Mouse (Mus musculus) embryonic facial prominence, embryonic 11.5 days (tissue): Measurements from ENCODE around the gene Sema3f. TPM values are rescaled to one million over a fixed set of nuclear protein-coding genes. Genes with fewer than 3 reads are reported as not detected.
"Not testable (repeated sequence)": the region's sequence is repeated elsewhere in the genome, so short reads cannot be mapped to it uniquely, and the experiment has no call there.

Experiments
- ATAC-seq: fragments of 200-750 bp; cut with Nextera tagmentation; replicated peaks from 2 replicates; pipeline ENCODE4 v1.8.0; 2017; ENCODE audit warnings: low read depth; ENCODE audit not compliant: insufficient number of reproducible peaks, low FRiP score, low TSS enrichment
- DNase-seq: peaks from one replicate; pipeline ENCODE4 v3.0.0-alpha.2; 2015; ENCODE audit warnings: low spot score
- H3K27ac ChIP-seq: fragments of 300-500 bp; sonication (generic); replicated peaks from 2 replicates; pipeline ENCODE4 v1.5.1; 2014; ENCODE audit warnings: mild to moderate bottlenecking, low read depth, low read length, control low read depth
- H3K27me3 ChIP-seq: fragments of 300-500 bp; sonication (generic); 2 replicates; pipeline ENCODE4 v1.6.1; 2014; ENCODE audit warnings: mild to moderate bottlenecking, low read length, moderate library complexity, mixed read lengths; ENCODE audit not compliant: control insufficient read depth, insufficient read depth
- H3K36me3 ChIP-seq: fragments of 300-500 bp; sonication (generic); replicated peaks from 2 replicates; pipeline ENCODE4 v1.6.1; 2014; ENCODE audit warnings: low read depth, mild to moderate bottlenecking, low read length, moderate library complexity, mixed read lengths; ENCODE audit not compliant: control insufficient read depth, insufficient read depth
- H3K4me1 ChIP-seq: fragments of 300-500 bp; sonication (generic); 2 replicates; pipeline ENCODE4 v1.6.1; 2014; ENCODE audit warnings: low read length, mixed read lengths; ENCODE audit not compliant: control insufficient read depth, insufficient read depth
- H3K4me2 ChIP-seq: fragments of 300-500 bp; sonication (generic); 2 replicates; pipeline ENCODE4 v1.6.1; 2014; ENCODE audit warnings: low read depth, mild to moderate bottlenecking, control low read depth, low read length, moderate library complexity
- H3K4me3 ChIP-seq: fragments of 300-500 bp; sonication (generic); 2 replicates; pipeline ENCODE4 v1.5.1; 2014; ENCODE audit warnings: low read depth, low read length, control low read depth
- H3K9ac ChIP-seq: fragments of 300-500 bp; sonication (generic); replicated peaks from 2 replicates; pipeline ENCODE4 v1.6.1; 2014; ENCODE audit warnings: mild to moderate bottlenecking, control low read depth, low read length
- H3K9me3 ChIP-seq: fragments of 300-500 bp; sonication (generic); replicated peaks from 2 replicates; pipeline ENCODE4 v1.6.1; 2016; ENCODE audit warnings: mild to moderate bottlenecking, low read length, inconsistent platforms, mixed read lengths; ENCODE audit not compliant: control insufficient read depth
- WGBS: fragments of 180-500 bp; shearing (Covaris S2); extraction: QIAGEN DNeasy Blood & Tissue Kit; methylation state at CpG from one replicate; pipeline ENCODE4 v1.1.7; 2014; 5-methylcytosine and 5-hydroxymethylcytosine counted together
- polyA plus RNA-seq: library from polyadenylated mRNA; unstranded; fragments of >200 nt; fragmentation: Nextera tagmentation; extraction: Ambion mirVana; gene quantifications from 2 replicates; pipeline ENCODE4 v1.2.1, GENCODE M21; 2014

The Sema3f gene
- polyA plus RNA-seq, 1 experiment from 2014 or later: 17.7 TPM

DNA sequence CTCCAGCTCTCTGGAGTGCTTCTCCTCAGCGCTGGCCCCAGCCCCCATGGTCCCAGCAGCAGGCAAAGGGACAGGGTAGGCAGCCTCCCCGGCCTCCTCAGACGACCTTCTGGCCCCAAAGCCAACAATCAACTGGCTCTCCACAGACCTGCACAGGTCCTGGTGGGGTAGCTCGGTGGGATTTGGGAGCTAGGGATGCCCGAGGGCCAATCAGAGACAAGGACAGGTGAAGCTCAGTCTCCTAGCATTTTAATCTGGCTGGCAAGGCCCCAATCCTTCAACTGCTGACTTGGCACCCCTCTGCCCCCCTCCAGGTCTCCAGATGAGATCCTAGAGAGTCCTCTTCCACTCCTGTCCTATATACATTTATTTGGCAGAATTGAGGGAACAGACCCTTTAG is 30.8 kb downstream of the Sema3f start, which contains the start of gene Gnat1:
Gnat1 (minus strand) TSS at position 212 of the 400 bp plus-strand sequence.
- Histone ChIP-seq H3K4me2 (no peak within 1 kb of the TSS), H3K9ac (no peak within 1 kb of the TSS), H3K36me3 (peaks cover 8% of the 10 kb centered on the region), H3K27me3 (peaks cover 18% of the 10 kb centered on the region), H3K4me3 (no peak within 1 kb of the TSS), H3K4me1 (0 out of 2 replicates have a peak, but pooled peaks cover 4% of the 10 kb centered on the region), H3K9me3 (no peaks in the 10 kb centered on the region), H3K27ac (no peak within 1 kb of the TSS)
- DNase-seq (no peak), ATAC-seq (no peak)
- 37% methylated on average over 5 of the region's 5 CpGs for WGBS

DNA sequence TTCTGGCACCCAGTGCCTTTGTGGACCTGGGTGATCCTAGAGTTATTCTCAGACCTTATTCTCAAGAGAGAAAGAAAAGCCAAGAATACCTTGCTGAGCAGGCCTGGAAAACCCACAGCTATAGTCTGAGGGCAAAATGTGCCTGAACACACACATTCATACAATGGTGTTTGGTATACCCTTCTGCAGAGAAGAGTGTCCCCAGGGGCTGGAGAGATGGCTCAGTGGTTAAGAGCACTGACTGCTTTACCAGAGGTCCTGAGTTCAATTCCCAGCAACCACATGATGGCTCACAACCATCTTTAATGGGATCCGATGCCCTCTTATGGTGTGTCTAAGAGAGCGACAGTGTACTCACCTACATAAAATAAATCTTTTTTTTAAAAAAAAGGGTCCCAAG is 31.4 kb downstream of the Sema3f start:
- Histone ChIP-seq H3K4me1 (0 out of 2 replicates have a peak, but pooled peaks cover 4% of the 10 kb centered on the region), H3K4me3 (no peak overlapping the region), H3K27me3 (peaks cover 18% of the 10 kb centered on the region), H3K36me3 (peaks cover 2% of the 10 kb centered on the region), H3K9ac (no peak overlapping the region), H3K9me3 (no peaks in the 10 kb centered on the region), H3K27ac (no peak overlapping the region), H3K4me2 (no peak overlapping the region)
- no peak for ATAC-seq
- DNase-seq: no peak
- 88% methylated on average over 2 of the region's 2 CpGs for WGBS

DNA sequence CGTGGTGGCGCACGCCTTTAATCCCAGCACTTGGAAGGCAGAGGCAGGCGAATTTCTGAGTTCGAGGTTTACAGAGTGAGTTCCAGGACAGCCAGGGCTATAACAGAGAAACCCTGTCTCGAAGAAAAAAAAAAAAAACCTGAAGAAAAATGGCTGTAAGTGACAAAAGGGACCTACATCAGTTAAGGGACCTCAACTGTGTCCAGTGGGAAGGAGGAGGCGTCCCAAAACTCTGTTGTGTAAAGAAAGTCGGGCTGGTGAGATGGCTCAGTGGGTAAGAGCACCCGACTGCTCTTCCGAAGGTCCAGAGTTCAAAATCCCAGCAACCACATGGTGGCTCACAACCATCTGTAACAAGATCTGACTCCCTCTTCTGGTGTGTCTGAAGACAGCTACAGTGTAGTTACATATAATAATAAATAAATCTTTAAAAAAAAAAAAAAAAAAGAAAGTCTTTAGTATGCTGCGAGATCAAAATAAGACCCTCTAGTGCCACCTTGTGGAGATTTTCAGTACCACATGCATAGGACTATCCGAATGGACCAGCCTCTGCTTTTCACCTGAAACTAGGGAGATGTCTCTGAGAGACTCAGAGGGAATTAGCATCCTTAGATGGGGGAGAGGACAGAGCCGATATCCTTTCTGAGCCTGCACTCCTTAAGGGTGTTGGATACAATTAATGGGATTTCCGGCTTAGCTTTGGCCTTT is 32.3 kb downstream of the Sema3f start:
- H3K27ac ChIP-seq, H3K4me2 ChIP-seq, H3K4me1 ChIP-seq, H3K4me3 ChIP-seq, H3K9me3 ChIP-seq, H3K36me3 ChIP-seq, H3K9ac ChIP-seq, ATAC-seq: not testable (repeated sequence)
- 40% methylated on average over 14 of the region's 14 CpGs for WGBS
- DNase-seq: peak; percentile 89
- H3K27me3 ChIP-seq: peaks cover 18% of the 10 kb centered on the region

DNA sequence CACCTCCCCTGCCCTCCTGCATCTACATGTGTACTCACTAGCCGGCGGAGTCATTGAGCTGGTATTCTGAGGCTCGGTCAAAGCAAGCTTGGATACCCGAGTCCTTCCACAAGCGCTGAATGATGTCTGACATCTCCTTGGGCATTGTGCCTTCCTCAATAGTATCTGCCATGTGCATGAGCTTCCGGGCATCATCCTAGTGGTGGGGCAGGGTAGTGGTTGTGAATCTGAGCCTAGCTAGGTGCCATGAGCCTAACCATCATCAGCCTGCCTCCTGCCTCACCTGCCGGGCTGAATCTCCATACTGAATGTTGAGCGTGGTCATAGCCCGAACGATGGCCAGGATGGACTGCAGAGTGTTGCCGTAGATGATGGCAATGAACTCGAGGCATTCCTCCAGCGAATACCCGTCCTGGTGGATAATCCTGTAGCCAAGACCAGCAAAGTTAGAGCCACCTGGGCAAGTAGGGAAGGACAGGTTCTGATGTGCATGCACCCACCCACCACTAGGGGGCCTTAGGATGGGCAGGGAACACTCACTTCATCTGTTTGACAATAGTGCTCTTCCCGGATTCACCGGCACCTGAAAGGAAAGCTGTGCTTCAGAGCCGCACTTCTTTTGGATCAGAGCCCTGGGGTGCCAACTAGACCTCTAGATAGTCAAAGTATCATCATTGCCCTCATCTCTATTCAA is 33.0 kb downstream of the Sema3f start:
- H3K36me3 ChIP-seq: no peaks in the 10 kb centered on the region
- H3K9me3 ChIP-seq: no peaks in the 10 kb centered on the region
- no peak overlapping the region for H3K4me3 ChIP-seq
- no peak for ATAC-seq
- H3K9ac ChIP-seq: no peak overlapping the region
- H3K27ac ChIP-seq: no peak overlapping the region
- 0 out of 2 replicates have a peak, but pooled peaks cover 4% of the 10 kb centered on the region for H3K4me1 ChIP-seq
- peak; percentile 75 for DNase-seq
- peaks cover 18% of the 10 kb centered on the region for H3K27me3 ChIP-seq
- 16% methylated on average over 17 of the region's 17 CpGs for WGBS
- H3K4me2 ChIP-seq: no peak overlapping the region

DNA sequence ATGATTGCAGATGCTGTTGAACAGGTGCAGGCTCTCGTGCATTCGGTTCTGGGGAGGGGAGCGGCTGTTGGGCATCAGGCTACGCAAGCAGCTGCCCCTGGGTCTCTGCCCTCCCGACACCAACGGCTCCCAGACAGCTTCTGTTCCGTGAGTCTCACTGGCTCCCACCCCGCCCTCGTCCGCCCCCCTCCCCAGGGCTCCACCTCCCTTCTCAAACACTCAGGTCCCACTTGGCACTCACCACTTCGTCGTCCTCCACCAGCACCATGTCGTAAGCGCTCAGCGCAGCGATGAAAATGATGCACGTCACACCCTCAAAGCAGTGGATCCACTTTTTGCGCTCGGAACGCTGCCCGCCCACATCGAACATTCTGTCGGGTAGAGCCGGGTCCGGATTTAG is 34.0 kb downstream of the Sema3f start:
- DNase-seq: no peak
- Histone ChIP-seq H3K9ac (peak overlapping the region; percentile 34; the same call in 1 of the 2 replicates), H3K9me3 (no peaks in the 10 kb centered on the region), H3K27ac (no peak overlapping the region), H3K4me1 (0 out of 2 replicates have a peak, but pooled peaks cover 4% of the 10 kb centered on the region), H3K4me3 (peak overlapping the region; percentile 32), H3K4me2 (peak overlapping the region; percentile 58), H3K36me3 (no peaks in the 10 kb centered on the region), H3K27me3 (peaks cover 18% of the 10 kb centered on the region)
- WGBS: 1% methylated on average over 25 of the region's 25 CpGs
- no peak for ATAC-seq

DNA sequence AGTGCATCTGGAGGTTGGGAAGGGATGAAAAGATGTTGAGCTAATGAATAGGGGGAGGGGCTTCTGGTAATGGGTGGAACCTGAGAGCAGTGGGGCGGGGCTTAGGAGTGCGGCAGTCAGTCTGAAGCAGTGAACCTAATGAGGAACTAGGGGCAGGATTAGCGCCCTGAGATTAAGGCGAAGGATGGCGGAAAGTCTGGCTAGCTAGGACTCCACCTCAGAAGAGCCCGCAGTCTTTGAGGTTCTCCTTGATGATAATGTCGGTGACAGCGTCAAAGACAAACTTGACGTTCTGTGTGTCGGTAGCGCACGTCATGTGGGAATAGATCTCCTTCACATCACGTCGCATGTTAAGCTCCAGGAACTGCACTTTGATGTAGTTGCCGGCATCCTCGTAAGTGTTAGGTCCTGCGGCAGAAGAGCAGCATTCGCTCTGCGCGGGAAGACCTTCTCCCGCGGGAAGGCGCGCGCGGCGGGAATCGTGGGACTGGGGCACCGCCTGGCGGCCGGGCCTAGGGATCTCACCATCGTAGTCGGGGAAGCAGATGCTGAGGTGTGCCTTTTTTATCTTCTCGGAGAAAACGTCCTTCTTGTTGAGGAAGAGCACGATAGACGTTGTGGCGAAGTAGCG is 34.5 kb downstream of the Sema3f start:
- under 1% methylated on average over 39 of the region's 39 CpGs for WGBS
- Histone ChIP-seq H3K9me3 (no peaks in the 10 kb centered on the region), H3K4me3 (peak overlapping the region; percentile 32), H3K36me3 (no peaks in the 10 kb centered on the region), H3K9ac (peak overlapping the region; percentile 34; the same call in 1 of the 2 replicates), H3K4me1 (0 out of 2 replicates have a peak, but pooled peaks cover 4% of the 10 kb centered on the region), H3K4me2 (peak overlapping the region; percentile 58), H3K27me3 (peaks cover 18% of the 10 kb centered on the region), H3K27ac (no peak overlapping the region)
- ATAC-seq (0 out of 2 replicates have a peak, but pooled peaks have one; percentile 17), DNase-seq (peak; percentile 85)

DNA sequence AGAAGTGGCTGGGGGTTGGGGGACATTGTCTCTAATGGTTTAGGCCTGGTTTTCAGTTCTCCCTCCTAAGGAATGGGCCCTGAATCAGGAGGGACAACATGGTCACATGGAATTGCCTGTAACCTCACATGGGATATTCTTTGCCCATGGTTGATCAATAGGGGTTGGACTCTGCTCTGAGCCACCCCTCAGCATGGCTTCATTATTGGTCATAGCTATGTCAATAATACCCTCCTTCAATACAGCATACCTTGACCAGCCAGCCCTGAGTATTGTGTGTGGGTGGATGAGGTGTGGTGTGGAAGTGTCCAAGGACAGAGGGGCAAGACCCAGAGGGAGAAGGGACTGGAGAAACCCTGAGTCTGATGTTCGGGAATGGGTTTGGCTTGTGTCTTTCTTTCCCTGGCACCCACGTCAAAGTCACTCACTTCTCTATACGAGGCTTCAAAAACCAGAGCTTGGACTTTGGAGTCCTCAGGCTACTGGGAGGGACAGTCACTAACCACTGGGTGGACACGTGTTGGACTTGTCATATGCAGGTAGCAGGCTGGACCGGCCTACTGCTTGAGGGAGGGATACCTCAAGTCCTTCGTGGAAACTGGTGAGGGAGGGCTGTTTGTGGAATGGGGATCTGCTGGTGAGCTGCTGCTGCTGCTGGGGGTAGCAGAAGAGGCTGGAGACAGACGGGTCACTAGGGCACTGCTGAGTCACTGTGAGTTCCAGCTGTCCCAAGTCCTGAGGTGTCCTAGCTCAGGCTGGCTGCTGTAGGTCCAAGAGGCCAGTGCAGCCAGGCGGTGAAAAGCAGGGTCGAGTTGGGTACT is 35.5 kb downstream of the Sema3f start:
- 55% methylated on average over 9 of the region's 9 CpGs for WGBS
- no peaks in the 10 kb centered on the region for H3K36me3 ChIP-seq
- H3K27ac ChIP-seq: no peak overlapping the region
- DNase-seq (no peak), ATAC-seq (no peak)
- H3K9ac ChIP-seq: no peak overlapping the region
- no peak overlapping the region for H3K4me3 ChIP-seq
- H3K4me1 ChIP-seq: 0 out of 2 replicates have a peak, but pooled peaks cover 4% of the 10 kb centered on the region
- no peaks in the 10 kb centered on the region for H3K9me3 ChIP-seq
- peaks cover 18% of the 10 kb centered on the region for H3K27me3 ChIP-seq
- H3K4me2 ChIP-seq: no peak overlapping the region
